Mouse (Mus musculus) C2C12 (cell line): ENCODE measurements around the gene Rpl6. TPM values are rescaled to one million over a fixed set of nuclear protein-coding genes. Genes with fewer than 3 reads are reported as not detected.

Source experiments
- H3K27me3 ChIP-seq: one replicate; pipeline ENCODE4 v1.6.1; 2011; ENCODE audit not compliant: control insufficient read depth, insufficient read depth, insufficient read length
- H3K36me3 ChIP-seq: one replicate; pipeline ENCODE4 v1.6.1; 2011; ENCODE audit not compliant: control insufficient read depth, insufficient read depth
- H3K4me3 ChIP-seq: one replicate; pipeline ENCODE4 v1.5.1; 2011; ENCODE audit warnings: mild to moderate bottlenecking, control low read depth; ENCODE audit not compliant: poor library complexity, insufficient read depth, severe bottlenecking
- H3K79me2 ChIP-seq: one replicate; pipeline ENCODE4 v1.6.1; 2011; ENCODE audit not compliant: control insufficient read depth, insufficient read depth
- H3K79me3 ChIP-seq: one replicate; pipeline ENCODE4 v1.6.1; 2011; ENCODE audit warnings: low read depth, control low read depth
- H3ac ChIP-seq: one replicate; pipeline ENCODE3; 2011; ENCODE audit warnings: low read depth; ENCODE audit not compliant: control insufficient read depth, insufficient read length
- CEBPB ChIP-seq: IDR thresholded peaks from one replicate; pipeline ENCODE4 v1.6.1; 2011; ENCODE audit warnings: low read depth, mild to moderate bottlenecking, control low read depth, moderate library complexity
- CTCF ChIP-seq: IDR thresholded peaks from one replicate; pipeline ENCODE4 v1.5.1; 2011; ENCODE audit not compliant: control insufficient read depth, insufficient read depth, insufficient read length
- FOSL1 ChIP-seq: IDR thresholded peaks from one replicate; pipeline ENCODE4 v1.8.0; 2011; ENCODE audit warnings: mild to moderate bottlenecking, low read length; ENCODE audit not compliant: poor library complexity, insufficient read depth, severe bottlenecking
- MAX ChIP-seq: IDR thresholded peaks from one replicate; pipeline ENCODE4 v1.6.1; 2011; ENCODE audit warnings: mild to moderate bottlenecking, control low read depth
- MYOD1 ChIP-seq: IDR thresholded peaks from one replicate; pipeline ENCODE4 v1.6.1; 2011; ENCODE audit warnings: low read depth; ENCODE audit not compliant: control insufficient read depth, insufficient read length
- MYOG ChIP-seq: IDR thresholded peaks from one replicate; pipeline ENCODE4 v1.6.1; 2011; ENCODE audit not compliant: control insufficient read depth, insufficient read length; ENCODE audit errors: extremely low read depth
- USF1 ChIP-seq: IDR thresholded peaks from one replicate; pipeline ENCODE4 v1.6.1; 2011; ENCODE audit warnings: low read depth, mild to moderate bottlenecking, control low read depth, moderate library complexity
- polyA plus RNA-seq: library from polyadenylated mRNA; unstranded; fragments of >200 nt; fragmentation: generic; extraction: Trizol; gene quantifications from one replicate; pipeline ENCODE4 v1.2.1, GENCODE M21; 2012; ENCODE audit warnings: missing spikeins

Gene Rpl6
- polyA plus RNA-seq, 1 experiment = 1,946 TPM

GRCm38 (mm10) chr5:121232789-121233188, 28.5 kb downstream of the Rpl6 start:
- H3K36me3 ChIP-seq = no peaks in the 10 kb centered on the region
- peaks cover 23% of the 10 kb centered on the region for H3K79me3 ChIP-seq
- H3ac ChIP-seq = no peak overlapping the region
- no peak overlapping the region for H3K4me3 ChIP-seq
- H3K79me2 ChIP-seq = peaks cover 70% of the 10 kb centered on the region
- no peaks in the 10 kb centered on the region for H3K27me3 ChIP-seq
- TF ChIP-seq FOSL1 (no peak), CEBPB (no peak), CTCF (no peak), MYOD1 (no peak), MAX (no peak), MYOG (no peak), USF1 (no peak)

- peaks cover 23% of the 10 kb centered on the region for H3K79me3 ChIP-seq
- TF ChIP-seq CEBPB (no peak), MYOD1 (no peak), MAX (no peak), USF1 (no peak), CTCF (no peak)
- no peaks in the 10 kb centered on the region for H3K36me3 ChIP-seq
- H3ac ChIP-seq = no peak overlapping the region
- H3K79me2 ChIP-seq = peaks cover 61% of the 10 kb centered on the region
- no peak overlapping the region for H3K4me3 ChIP-seq
- H3K27me3 ChIP-seq = no peaks in the 10 kb centered on the region
Measured at GRCm38 (mm10) chr5:121233726-121234125, 29.4 kb downstream of the Rpl6 start.

GRCm38 (mm10) chr5:121236171-121236570, 31.9 kb downstream of the Rpl6 start:
- Histone ChIP-seq H3K79me2 (peaks cover 44% of the 10 kb centered on the region), H3K36me3 (no peaks in the 10 kb centered on the region), H3K4me3 (no peak overlapping the region), H3K27me3 (no peaks in the 10 kb centered on the region), H3K79me3 (peaks cover 17% of the 10 kb centered on the region), H3ac (no peak overlapping the region)
- TF ChIP-seq CTCF = no peak
- TF ChIP-seq CEBPB = no peak
- no peak for TF ChIP-seq FOSL1
- TF ChIP-seq MYOD1 = no peak
- TF ChIP-seq MAX = no peak
- TF ChIP-seq MYOG = no peak
- no peak for TF ChIP-seq USF1

- peaks cover 10% of the 10 kb centered on the region for H3K79me3 ChIP-seq
- peaks cover 27% of the 10 kb centered on the region for H3K79me2 ChIP-seq
- H3K36me3 ChIP-seq = no peaks in the 10 kb centered on the region
- H3ac ChIP-seq = no peak overlapping the region
- no peak overlapping the region for H3K4me3 ChIP-seq
- no peaks in the 10 kb centered on the region for H3K27me3 ChIP-seq
- TF ChIP-seq MAX (no peak), CTCF (no peak), FOSL1 (no peak), MYOD1 (no peak), CEBPB (no peak), USF1 (no peak), MYOG (no peak)
Measured at GRCm38 (mm10) chr5:121238208-121238607, 33.9 kb downstream of the Rpl6 start.

DNA sequence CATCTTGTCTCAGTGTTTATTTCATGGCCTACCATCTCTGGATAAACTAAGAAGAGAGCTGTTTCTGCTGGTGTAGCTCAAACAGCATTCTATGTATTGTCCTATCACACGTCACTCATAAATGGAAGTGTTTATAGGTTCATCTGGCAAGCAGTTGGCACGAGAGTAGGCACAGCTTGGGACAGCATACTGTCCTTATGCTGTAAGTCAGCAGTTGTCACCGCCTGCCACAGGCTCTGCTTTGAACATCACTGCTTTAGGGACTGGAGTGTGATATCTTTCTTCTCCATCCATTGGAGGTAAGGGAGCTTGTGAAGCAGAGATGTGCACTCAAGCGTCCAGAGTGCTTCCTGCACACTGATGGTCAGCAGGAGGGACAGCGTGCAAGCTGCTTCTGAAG, 35.6 kb downstream of the Rpl6 start:
- peaks cover 26% of the 10 kb centered on the region for H3K79me2 ChIP-seq
- no peaks in the 10 kb centered on the region for H3K36me3 ChIP-seq
- no peak overlapping the region for H3ac ChIP-seq
- TF ChIP-seq MAX = no peak
- no peak for TF ChIP-seq CEBPB
- TF ChIP-seq MYOD1 = no peak
- no peak for TF ChIP-seq MYOG
- TF ChIP-seq USF1 = no peak
- TF ChIP-seq CTCF = no peak
- no peak for TF ChIP-seq FOSL1
- no peak overlapping the region for H3K4me3 ChIP-seq
- H3K79me3 ChIP-seq = peaks cover 4% of the 10 kb centered on the region
- no peaks in the 10 kb centered on the region for H3K27me3 ChIP-seq

- H3ac ChIP-seq = no peak overlapping the region
- H3K4me3 ChIP-seq = no peak overlapping the region
- no peaks in the 10 kb centered on the region for H3K27me3 ChIP-seq
- no peak for TF ChIP-seq CEBPB
- TF ChIP-seq USF1 = no peak
- TF ChIP-seq FOSL1 = no peak
- TF ChIP-seq MYOG = no peak
- no peak for TF ChIP-seq CTCF
- no peak for TF ChIP-seq MAX
- no peak for TF ChIP-seq MYOD1
- H3K79me3 ChIP-seq = peaks cover 5% of the 10 kb centered on the region
- peaks cover 34% of the 10 kb centered on the region for H3K79me2 ChIP-seq
- H3K36me3 ChIP-seq = no peaks in the 10 kb centered on the region
Measured at GRCm38 (mm10) chr5:121241182-121241581, 36.9 kb downstream of the Rpl6 start.
